Mouse (Mus musculus) brain, embryonic 18.5 days (tissue): ENCODE data around the gene Klhl35.
A peak's percentile ranks its signal among the peaks of the same experiment; 100 is the strongest.
"Not testable (repeated sequence)": the region's sequence is repeated elsewhere in the genome, so short reads cannot be mapped to it uniquely, and the experiment has no call there.

Source experiments
- DNase-seq: peaks from one replicate; pipeline ENCODE4 v3.0.0-alpha.2; 2012; ENCODE audit warnings: low read depth, low spot score

Klhl35 gene

GRCm38 (mm10) chr7:99499128-99499527 lies 33.3 kb downstream of the Klhl35 start:
- DNase-seq = no peak

- DNase-seq = peak; percentile 61
These were observed 34.4 kb downstream of the Klhl35 start for GRCm38 (mm10) chr7:99500201-99500600.

- no peak for DNase-seq
These were observed 34.9 kb downstream of the Klhl35 start for GRCm38 (mm10) chr7:99500655-99501054.

GRCm38 (mm10) chr7:99501148-99501547 lies 35.3 kb downstream of the Klhl35 start:
- no peak for DNase-seq

- no peak for DNase-seq
These were observed 38.8 kb downstream of the Klhl35 start for GRCm38 (mm10) chr7:99504556-99504955.

GRCm38 (mm10) chr7:99508187-99508586 lies 42.4 kb downstream of the Klhl35 start:
- not testable (repeated sequence) for DNase-seq

GRCm38 (mm10) chr7:99510087-99510501 lies 44.3 kb downstream of the Klhl35 start:
- DNase-seq = peak; percentile 40

- DNase-seq = no peak
These were observed 50.4 kb downstream of the Klhl35 start for GRCm38 (mm10) chr7:99516092-99516813.

GRCm38 (mm10) chr7:99516814-99517157 lies 51.0 kb downstream of the Klhl35 start:
- no peak for DNase-seq

GRCm38 (mm10) chr7:99518954-99519644 lies 53.3 kb downstream of the Klhl35 start:
- no peak for DNase-seq

- no peak for DNase-seq
These were observed 57.3 kb downstream of the Klhl35 start for GRCm38 (mm10) chr7:99523121-99523520.
